Mouse (Mus musculus): ENCODE measurements around the gene Gm43738.
A peak's percentile ranks its signal among the peaks of the same experiment; 100 is the strongest.

Gm43738 gene

GRCm38 (mm10) chr3:89100811-89101210 lies at the start of gene Gm43738:
Gm43738 (minus strand) TSS chr3:89101099.
- no peak for DNase-seq (ENCODE audit: low spot score in 2 of 2)

- no peak for DNase-seq (ENCODE audit: low spot score in 2 of 2)
These were observed 47.7 kb upstream of the Gm43738 start for GRCm38 (mm10) chr3:89148567-89148966.

- DNase-seq (ENCODE audit: low spot score in 2 of 2): no peak
These were observed 47.0 kb upstream of the Gm43738 start for GRCm38 (mm10) chr3:89147979-89148311.

GRCm38 (mm10) chr3:89147101-89147978 lies 46.4 kb upstream of the Gm43738 start:
- no peak for DNase-seq (ENCODE audit: low spot score in 2 of 2)

GRCm38 (mm10) chr3:89145566-89145965 lies 44.7 kb upstream of the Gm43738 start:
- no peak for DNase-seq (ENCODE audit: low spot score in 2 of 2)

GRCm38 (mm10) chr3:89144821-89145220 lies 43.9 kb upstream of the Gm43738 start:
- no peak for DNase-seq (ENCODE audit: low spot score in 2 of 2)

- DNase-seq (ENCODE audit: low spot score in 2 of 2): no peak
These were observed 35.5 kb upstream of the Gm43738 start for GRCm38 (mm10) chr3:89136365-89136764.

GRCm38 (mm10) chr3:89135958-89136357 lies 35.1 kb upstream of the Gm43738 start, which contains the start of gene Pklr:
Pklr (plus strand) TSS chr3:89136142.
- no peak for DNase-seq (ENCODE audit: low spot score in 2 of 2)

GRCm38 (mm10) chr3:89133752-89134151 lies 32.9 kb upstream of the Gm43738 start:
- no peak for DNase-seq (ENCODE audit: low spot score in 2 of 2)

- DNase-seq (ENCODE audit: low spot score in 2 of 2): no peak
These were observed 32.2 kb upstream of the Gm43738 start for GRCm38 (mm10) chr3:89133063-89133450.

GRCm38 (mm10) chr3:89132285-89133062 lies 31.6 kb upstream of the Gm43738 start:
- peak; percentile 21 to 37 for DNase-seq (ENCODE audit: low spot score in 2 of 2)

GRCm38 (mm10) chr3:89131816-89132215 lies 30.9 kb upstream of the Gm43738 start:
- DNase-seq (ENCODE audit: low spot score in 2 of 2): peak in 1 of 2 experiments; percentile 18

GRCm38 (mm10) chr3:89129908-89130307 lies 29.0 kb upstream of the Gm43738 start:
- no peak for DNase-seq (ENCODE audit: low spot score in 2 of 2)

- DNase-seq (ENCODE audit: low spot score in 2 of 2): no peak
These were observed 25.1 kb upstream of the Gm43738 start for GRCm38 (mm10) chr3:89125981-89126380.

- DNase-seq (ENCODE audit: low spot score in 2 of 2): no peak
These were observed 23.3 kb upstream of the Gm43738 start for GRCm38 (mm10) chr3:89124241-89124640.

- DNase-seq (ENCODE audit: low spot score in 2 of 2): no peak
These were observed 22.4 kb upstream of the Gm43738 start for GRCm38 (mm10) chr3:89123313-89123712.

- no peak for DNase-seq (ENCODE audit: low spot score in 2 of 2)
These were observed 14.6 kb upstream of the Gm43738 start for GRCm38 (mm10) chr3:89115522-89115921.

- no peak for DNase-seq (ENCODE audit: low spot score in 2 of 2)
These were observed 12.2 kb upstream of the Gm43738 start for GRCm38 (mm10) chr3:89113058-89113457.

GRCm38 (mm10) chr3:89108146-89108545 lies 7.2 kb upstream of the Gm43738 start:
- DNase-seq (ENCODE audit: low spot score in 2 of 2): no peak

GRCm38 (mm10) chr3:89107545-89107944 lies 6.6 kb upstream of the Gm43738 start:
- DNase-seq (ENCODE audit: low spot score in 2 of 2): no peak

- DNase-seq (ENCODE audit: low spot score in 2 of 2): no peak
These were observed 6.0 kb upstream of the Gm43738 start for GRCm38 (mm10) chr3:89106881-89107280.

- no peak for DNase-seq (ENCODE audit: low spot score in 2 of 2)
These were observed 2.3 kb upstream of the Gm43738 start for GRCm38 (mm10) chr3:89103291-89103595.
